Mouse (Mus musculus) layer of hippocampus, adult 18-20 months (tissue): ENCODE measurements around the gene Hdac8. TPM values are rescaled to one million over a fixed set of nuclear protein-coding genes. Genes with fewer than 3 reads are reported as not detected.
A peak's percentile ranks its signal among the peaks of the same experiment; 100 is the strongest.

ENCODE experiments used
- DNase-seq, 2 experiments: peaks; one replicate each; pipeline ENCODE4 v3.0.0; 2022; ENCODE audit warnings: low spot score in 2 of 2
- long read RNA-seq: library from polyadenylated mRNA; stranded (forward); transcript quantifications from one replicate; pipeline ENCODE4 v2.0.0, GENCODE M21; 2021
- total RNA-seq, 2 experiments: library from RNA; stranded (reverse); gene quantifications; 2 replicates each; pipeline ENCODE4 v1.2.3; 2021

Gene Hdac8
- 10 to 100 TPM; 19.6 to 22.1 TPM for total RNA-seq
- long read RNA-seq, transcript Hdac8-201 (11 exons, 1,936 nt), result major isoform, 11 of 18 reads
- long read RNA-seq, partial matches to known transcripts, result 0 of 18 reads
- long read RNA-seq, other reads (novel, unspliced or antisense), result 6 of 18 reads

DNA sequence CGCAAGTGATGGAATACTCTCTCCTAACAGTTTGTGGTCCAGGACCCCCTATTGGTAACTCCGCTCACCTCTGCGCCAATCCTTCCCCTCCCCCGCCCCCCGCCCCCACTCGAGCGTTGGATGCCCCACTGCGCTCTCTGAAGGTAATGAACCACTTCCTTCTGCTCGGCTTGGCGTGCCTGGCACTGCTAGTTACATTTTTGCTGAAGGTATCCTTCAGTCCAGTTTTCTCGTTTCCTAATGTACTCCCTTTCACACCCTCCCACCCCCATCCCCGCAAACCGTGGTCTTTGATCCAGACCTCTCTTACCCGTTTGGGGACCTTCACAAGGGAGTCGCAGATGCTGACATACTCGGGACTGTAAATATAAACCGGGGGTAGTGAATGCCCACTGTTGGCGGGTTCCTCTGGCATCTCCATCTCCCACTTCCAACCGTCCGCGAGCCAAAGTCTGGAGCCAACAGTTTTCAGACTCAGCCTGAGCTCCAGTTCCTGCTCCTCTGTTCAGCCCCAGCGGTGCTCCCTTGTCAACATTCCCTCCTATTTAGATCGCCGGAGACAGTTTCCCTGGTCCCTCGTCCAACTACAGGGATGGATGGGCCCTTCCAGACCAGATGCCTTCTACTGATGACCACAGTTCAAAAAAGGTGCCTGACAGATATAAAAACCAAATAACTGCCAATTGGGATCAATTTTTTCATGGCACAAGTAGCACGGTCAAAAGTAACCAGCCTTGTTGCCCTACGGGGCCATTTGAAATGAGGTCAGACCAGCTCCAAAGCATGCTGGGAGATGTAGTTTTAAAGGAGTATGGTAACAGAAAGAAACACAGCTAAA, at the start of gene Hdac8:
Gene Hdac8 (minus strand): TSS at position 716 of the 838 bp plus-strand sequence.
- peak; percentile 35 to 62 for DNase-seq

DNA sequence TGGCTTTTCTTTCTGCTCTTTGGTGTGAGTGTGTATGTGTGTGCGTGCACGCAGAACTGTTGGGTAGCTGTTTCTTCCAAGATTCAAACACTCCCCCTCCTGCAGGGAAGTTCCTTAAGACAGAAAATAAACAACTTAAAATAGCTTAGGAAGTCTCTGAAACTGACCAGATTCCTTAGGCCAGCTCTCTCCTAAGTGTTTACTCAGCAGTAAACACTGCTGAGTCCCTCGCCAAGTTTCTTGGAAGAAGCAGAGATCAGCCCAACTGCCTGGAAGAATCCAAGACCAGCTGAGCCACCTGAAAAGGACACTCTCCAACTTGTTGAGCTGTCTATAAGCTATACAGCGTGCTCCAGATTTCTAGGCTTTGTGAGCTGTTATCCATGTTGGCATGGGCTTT, 4.0 kb upstream of the Hdac8 start:
- no peak for DNase-seq

DNA sequence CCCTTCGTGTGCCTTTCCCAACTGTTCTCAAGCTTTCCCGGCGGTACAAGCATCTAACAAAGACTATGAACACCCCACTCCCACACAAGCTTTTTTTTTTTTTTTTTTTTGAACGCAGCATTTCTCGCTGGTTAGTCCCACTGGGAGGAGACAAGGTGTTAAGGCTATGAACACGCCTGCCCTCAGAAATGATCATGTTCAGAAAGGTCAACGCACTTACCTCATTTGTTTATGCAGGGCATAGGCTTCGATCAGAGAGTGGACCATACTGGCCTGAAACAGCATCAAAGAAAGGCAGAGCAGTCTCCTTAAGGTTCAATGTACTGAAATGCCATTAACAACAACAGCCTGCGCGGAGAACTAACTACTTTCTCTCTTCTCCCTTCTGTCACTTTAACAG, 980 bp downstream of the Hdac8 start:
- DNase-seq, result no peak

DNA sequence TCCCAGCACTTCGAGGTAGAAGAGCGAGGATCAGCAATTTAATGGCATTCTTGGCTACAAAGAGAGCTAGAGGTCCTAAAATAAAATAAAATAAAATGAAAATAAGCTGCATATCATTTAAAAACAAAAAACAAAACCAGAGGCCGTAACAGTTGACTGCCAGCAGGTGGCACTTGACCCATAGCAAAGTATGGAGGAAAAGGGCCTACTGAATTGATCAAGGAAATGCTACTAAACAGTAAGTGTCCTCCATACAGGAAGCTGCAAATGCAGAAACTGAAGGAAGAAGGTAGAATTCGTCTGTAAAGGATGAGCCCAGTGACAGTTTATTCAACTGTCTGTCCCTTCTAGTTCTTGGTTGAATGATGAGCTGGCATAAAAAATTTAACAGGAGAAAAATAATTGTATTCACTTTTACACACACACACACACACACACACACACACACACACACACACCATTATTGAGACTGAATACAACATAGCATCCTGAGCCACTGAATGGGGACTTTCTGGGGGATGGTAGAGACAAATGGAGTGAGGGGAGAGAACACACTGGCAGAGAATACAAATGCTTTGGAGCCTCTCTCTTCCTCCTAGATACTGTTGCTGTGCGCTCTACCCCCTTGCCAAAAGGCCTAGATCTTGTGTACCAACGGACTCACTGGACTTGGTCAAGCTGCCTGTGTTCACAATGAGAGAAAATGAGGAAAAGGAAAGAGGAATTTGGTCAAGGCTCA, 11.0 kb downstream of the Hdac8 start:
- DNase-seq, result no peak

DNA sequence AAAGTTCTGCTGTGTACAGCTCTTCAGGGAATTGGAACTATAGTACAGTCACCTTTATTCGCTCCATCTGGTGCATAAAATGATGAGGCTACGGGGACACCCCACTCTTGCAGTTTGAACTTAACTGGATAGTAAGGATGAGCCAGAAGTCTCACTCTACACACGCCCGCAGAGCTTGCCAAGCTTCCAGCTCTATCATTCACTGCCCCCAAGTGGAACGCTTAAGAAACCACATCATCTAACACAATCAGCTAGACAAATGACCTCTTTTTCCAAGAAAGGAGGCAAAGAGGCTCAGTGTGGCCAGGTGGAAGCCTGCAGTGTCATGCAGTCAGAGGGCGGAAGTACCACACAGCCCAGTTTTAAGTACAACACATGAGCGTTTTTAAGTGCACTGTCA, 19.6 kb downstream of the Hdac8 start:
- no peak for DNase-seq

DNA sequence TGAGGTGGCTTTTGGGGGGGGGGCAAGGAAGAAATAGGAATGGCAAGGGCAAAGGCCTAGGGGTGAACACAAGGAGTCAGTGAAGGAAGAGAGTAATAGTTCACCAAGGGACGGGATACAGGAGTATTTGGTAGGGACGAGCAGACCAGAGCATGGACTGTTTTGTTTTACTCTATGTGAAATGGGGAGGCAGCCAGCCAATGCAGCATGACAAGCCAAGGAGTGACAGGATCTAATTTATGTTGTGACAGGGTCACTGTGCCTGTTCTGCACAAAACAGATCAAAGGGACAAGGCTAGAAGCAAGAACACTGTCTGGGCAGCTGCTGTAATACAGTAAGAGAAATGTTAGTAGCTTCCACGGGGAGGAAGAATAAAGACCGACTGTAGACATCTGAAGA, 25.5 kb downstream of the Hdac8 start:
- DNase-seq, result no peak

DNA sequence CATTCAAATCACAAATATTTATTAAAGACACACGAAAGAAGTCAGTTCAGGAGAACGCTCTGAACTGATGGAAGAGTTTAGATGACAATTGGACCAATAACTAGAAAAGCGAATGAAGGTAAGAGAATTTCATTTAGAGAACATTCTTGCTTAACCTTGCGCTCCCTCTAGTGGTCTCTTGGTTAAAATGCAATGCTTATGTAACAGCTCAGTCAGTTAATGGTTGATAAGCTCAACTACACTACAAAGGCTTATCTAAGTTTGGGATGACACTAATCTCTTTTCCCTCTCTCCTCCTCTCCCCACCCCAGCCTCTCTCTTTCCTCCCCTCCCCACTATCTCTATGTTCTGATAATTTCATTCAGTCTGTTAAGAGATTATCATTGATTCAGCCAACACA, 26.2 kb downstream of the Hdac8 start:
- DNase-seq, result peak; percentile 16 to 66

DNA sequence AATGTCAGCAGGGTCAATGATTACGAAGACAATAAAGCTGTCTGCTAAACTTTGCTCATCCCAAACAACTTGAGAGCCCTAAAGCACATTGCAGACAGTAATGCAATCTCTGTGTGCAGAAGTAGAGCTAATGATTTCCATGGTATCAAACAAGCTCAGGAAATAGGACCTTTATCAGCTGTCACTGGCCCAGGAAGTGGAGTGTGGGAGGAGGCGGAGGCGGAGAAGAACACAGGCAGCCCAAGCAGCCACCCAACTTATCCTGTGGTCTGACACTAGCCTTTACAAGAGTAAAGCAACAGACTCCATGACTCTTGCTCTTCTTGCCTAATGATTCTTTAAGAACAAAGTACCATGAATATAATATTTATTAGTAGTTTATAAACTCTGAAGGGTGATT, 26.7 kb downstream of the Hdac8 start:
- DNase-seq, result no peak

DNA sequence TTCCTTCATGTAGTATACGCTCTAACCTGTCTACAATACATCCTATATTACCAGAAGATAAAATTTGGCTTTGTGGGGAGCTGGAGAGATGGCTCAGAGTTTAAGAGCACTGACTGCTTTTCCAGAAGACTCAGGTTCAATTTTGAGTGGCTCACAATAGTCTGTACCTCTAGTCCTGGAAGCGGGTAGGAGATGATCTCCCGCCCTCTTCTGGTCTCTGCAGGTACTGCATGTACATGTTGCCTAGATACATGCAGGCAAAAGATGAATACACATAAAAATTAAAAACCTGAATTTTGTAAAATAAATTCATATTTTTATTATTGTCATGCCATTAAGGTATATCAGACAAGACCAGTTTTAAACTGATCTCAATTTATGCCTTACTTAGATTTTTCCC, 28.4 kb downstream of the Hdac8 start:
- DNase-seq, result peak; percentile 39 to 89

DNA sequence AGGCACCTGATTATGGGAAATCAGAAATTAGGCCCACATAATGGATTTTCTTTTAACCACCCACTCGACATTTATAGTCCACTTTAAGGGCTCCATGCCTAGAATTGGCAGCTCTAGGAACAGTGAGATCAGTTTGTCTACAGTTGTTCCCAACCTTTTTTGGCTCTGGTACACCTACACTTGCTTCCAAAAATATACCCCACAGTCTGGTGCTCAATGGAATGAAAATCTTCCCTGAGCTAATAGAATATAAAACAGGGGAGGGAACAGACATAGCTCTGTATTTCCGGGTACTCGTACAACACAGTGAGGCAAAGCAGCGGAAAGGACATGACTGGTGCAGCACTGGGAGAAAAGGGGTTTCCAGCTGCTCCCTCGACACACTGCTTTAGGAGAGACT, 29.6 kb downstream of the Hdac8 start:
- peak in 1 of 2 experiments; percentile 35 for DNase-seq

DNA sequence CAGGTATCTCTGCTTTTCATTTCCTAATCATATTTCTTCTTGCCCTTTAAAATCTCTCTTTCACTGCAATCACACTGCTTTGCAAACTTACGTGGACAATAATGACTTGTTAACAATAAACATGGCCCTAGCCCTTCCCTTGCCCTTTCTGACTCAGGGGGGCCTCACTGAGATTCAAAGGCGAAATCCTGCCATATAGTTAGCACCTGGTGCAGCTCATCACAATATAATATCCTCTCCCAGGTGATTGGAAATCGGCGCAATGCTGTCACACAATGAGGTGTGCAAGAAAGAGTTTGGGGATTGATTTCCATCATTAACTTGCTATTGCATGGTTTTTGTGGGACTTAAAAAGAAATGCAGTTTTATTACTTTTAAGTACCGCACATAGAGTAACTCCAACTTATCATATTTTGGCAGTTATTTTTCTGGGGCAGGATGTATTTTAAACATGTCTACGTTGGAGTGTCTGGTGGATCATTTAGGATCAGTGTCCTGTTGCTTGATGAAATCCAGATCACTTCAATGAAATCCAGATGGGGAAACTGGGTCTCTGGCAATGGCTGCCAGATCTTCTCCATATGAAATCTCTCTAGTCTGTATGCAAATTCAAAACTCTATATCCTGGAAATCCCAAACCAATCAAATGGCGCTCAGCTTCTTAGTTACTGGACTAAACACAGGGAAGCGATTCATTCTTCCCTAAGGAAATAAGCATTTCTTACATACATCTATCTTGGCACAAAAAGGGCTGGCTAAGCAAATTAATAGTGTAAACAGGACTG, 86.6 kb downstream of the Hdac8 start:
- no peak for DNase-seq

DNA sequence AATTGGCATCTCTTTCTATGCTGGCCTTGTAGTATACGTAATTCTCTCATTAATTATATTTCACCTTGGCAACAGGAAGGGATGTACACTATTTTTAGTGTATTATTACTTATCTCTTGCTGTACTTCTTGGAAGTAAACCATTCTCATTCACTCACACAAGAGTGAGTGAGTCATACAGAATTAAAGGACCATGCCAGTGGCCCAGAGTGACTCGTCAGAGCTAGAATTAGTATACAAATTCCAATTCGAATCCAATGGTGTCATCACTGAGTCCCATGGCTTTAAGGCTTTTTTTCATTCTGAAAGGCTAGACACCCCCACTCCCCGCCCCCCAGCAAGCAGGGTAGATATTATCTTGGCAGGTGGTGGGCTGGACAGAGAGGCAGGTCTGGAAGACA, 88.2 kb downstream of the Hdac8 start:
- DNase-seq, result no peak

DNA sequence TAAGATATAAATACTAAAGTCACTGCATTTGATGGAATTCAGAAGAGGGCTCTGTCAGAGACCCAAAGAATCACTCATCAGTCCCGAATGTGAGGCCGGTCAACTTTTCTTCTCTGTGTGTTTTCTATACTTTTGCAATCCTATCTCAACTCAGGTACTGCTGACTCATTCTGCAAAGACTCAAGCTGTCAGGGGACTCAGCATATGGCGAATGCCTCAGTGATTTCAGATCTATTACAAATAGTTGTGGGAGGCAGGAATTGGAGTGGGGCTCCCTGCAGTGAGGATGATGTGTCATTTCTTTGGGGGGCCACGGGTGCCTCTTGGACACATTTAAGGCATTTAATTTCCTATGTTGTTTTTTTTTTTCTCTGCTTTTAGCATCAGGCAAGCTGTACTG, 88.8 kb downstream of the Hdac8 start:
- DNase-seq, result peak; percentile 16 to 44

DNA sequence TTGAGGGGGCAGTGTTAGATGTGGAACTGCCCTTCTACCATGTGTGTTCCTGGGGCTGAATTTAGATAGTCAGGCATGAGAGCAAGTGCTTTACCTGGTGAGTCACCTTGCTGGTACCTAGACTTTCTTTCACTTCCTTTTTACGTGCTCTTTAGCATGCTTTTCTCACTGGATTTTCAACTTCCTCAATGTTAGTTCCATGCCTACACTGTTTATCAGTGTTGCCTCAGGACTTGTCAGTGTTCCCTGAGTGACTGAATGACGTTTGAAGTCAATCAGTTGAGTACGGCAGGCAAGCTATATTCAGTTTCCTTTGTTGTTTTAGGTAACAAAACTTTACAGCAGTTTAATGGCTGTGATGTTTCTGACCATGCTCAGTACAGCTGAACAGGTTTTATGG, 120.4 kb downstream of the Hdac8 start:
- no peak for DNase-seq

DNA sequence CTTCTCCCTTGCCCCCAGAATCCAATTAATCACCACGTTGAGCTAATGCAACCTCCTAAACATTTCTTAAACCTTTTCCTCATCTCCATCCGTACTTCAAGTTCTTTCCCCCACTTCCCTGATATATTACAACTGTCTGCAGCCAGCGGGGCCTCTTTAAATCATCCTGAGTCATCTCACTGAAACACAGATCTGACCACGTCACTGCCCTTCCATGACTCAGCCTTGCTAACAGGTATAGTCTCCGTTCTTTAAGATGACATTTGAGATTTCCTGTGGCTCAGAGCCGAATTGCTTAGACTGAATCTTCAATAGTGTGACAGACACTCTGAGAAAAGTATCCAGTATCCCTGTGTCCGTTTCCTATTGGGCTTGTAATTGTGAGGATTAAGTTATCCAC, 122.0 kb downstream of the Hdac8 start:
- no peak for DNase-seq

DNA sequence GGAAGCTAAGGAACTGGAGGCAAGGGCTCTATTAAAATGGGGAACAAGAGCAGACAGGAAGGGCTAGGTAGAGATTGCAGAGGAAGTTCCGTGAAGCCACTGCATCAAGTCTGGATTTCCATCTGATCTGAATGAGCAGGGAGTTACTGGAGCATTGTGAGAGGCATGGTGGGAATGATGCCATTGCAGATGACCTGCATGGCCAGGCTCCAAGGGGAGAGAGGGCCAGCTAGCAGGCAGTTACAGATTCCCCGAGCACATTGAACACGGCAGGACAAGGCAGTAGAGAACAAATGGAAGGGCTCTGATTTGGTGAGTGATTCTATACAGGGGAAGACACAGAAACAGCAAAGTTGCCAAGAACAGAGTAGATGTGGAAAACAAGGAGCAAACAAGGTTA, 138.6 kb downstream of the Hdac8 start:
- no peak for DNase-seq

DNA sequence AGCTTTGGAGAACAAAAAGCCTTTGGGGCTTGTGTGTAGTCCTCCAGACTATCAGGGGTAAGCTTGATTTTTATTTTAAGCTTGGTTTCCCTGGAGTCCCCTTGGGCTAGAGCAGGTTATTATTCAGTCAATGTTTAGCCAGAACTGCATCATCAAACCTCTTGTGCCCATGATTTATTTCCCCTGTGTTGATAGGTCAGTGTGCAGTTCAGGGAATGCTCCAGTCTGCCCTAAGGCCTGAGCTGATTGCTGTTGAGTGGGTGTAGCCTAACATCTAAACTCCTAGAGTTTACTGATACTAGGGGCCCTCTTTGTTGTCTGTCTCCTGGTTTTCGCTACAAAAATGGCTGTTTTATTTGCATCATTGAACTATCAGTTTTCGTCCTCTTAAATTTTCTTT, 142.9 kb downstream of the Hdac8 start:
- DNase-seq, result no peak

DNA sequence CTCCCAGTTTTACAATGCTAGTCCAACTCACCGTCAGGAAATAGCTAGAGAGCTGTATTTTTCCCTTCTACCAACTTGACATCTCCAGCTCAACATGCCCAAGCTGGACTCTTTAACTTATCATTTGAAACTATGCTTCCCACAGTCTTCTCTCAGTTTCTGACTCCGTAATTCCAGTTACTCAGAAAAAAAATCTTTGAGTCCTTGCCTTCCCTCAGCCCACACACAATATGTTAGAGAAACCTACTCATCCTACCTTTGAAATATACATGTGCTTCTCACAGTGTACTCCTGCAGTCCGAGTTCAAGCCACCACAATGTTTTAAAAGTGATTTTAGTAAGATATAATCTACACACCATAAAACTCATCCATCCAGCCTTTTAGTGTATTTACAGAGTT, 151.7 kb downstream of the Hdac8 start:
- peak in 1 of 2 experiments; percentile 2 for DNase-seq

DNA sequence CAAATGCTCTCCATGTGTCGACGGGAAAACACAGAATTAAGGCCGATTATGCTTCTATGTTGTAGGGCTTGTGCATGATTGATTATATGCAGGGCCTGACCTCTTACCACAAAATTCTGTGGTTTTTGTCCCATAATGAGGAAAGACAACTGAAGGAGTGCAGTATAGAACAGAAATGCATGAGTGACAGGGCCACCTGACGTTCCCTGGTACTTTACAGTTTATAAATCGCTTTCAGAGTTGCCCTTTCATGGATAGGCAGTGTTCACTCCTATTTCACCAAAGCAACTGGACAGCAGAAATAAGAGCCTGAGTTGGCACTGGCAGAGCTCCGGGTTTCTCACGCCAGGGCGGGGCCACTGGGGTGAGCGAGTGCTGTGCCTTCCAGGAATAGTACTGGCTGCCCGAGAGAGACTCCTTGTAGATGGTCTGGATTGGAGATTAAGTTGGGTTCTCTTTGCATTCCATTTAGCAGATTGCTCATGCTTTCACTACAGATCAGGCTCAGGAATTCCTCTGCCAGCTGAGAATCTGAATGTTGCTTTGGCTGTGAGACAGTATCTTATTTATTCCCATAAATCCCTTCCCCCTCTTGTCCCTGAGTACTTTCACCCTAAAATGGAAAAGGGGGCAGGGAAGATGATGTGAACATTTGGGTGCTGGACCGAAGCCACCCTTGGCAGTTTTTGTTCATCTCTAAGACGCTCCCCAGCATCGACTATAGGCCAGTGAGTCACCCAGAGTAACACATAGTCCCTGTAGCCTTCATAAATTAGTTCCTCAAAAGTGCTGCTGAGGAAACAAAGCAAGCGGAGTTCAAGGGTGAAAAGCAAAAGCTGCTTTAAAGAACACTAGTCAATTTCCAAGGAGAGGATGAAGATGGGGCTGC, 155.1 kb downstream of the Hdac8 start:
- DNase-seq, result peak in 1 of 2 experiments; percentile 8

DNA sequence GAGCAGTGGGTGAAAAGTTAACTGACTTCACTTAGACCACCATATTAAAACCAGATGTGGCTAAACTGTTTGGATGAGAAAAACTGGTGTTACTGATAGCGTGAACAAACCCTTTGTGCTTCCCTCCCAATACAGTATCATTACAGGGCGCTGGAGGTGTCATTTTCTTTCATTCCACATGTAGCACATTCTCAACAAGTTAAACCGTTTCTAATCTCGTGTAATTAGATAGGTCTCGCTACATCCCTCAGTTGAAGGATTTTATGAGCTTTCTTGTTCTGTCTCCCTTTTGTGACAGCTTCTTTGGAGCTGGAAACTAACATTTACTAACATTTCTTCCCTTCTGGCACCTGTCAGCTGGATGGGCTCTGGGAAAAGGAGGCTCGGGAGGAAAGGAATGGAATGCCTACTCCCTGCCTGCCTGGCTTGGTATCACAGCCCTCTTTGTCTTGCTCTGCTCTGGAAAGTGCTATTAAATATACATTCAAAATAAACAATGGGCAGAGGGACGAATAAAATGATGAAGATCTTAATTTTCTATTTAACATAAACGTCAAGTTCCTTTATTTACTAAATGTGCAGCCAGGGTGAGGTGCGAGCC, 156.2 kb downstream of the Hdac8 start:
- no peak for DNase-seq
